Mouse (Mus musculus): ENCODE results near the gene Atf6b.

The Atf6b gene

DNA sequence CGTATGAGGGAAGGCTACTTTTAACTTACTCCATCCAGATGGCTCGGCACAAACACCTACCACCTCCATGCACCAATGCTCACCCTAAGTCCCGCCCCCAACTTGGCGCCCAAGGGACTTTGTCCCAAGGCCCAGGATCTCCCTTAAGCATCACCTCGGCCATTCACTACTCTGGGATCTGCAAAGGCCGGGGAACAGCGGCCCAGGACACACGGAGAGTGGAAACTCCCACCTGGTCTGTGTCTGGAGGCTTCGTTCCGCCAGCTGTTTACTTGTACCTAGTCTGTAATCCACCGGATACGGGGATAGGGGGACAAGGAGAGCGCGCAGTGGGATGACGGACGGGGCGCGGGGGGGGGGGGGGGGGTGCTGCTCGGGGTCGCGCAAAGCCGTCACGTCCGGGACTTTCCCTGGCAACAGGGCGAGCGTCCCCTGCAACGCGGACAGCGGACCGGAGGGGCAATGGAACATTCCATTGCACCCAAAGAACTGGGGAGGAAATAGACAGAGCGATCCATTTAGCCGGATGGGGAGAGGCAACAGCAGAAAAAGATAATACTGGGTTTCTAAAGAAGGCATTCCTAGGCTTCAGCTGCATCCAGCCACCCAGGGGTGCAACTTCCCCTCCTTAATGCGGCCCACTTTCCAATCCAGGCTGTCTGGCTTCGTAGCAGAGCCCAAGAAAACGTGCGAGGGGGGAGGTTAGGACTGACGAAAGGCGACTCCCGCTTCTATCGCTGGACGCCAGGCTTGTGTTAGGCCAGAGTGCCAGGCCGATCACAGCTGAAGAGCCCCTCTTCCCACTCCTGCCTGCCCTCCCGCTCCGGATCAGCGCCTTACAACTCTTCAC, 19.6 kb upstream of the Atf6b start:
- no peak for DNase-seq (ENCODE audit: low spot score)

DNA sequence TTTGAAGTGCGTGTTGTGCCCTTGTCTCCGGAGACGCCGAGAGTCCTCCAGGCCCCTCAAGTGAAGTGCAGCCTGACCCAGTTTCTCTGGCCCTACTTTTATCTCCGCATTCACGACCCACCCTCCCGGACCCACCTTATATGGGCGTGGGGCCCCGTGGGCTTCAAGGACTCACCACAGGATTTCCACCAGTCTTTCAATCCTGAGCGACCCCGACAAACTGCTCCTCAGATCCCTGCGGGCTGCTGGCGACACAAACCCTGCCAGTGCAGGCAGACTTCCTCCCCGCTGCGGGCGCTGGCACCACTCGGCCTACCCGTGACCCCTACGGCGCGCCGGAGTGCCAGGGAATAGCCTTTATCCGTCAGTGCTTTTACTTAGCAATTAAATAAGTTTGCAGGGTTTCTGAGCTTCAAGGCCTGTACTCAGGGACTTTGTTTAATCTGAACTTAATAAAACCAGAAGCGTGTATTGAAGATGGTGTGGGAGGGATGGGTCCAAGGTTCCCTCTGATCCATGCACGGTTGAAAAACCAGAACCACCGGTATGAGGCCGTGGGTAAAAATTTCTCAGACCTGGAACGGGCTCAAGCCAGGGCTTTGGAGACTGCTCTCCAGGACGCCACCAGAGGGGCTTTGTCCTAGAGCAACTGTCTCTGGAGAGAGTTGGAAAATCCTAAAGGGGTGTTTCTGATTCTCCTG, 18.9 kb upstream of the Atf6b start, which contains the start of gene Ppt2:
TSS of gene Ppt2 (minus strand) at position 568 of the 701 bp plus-strand sequence.
- DNase-seq (ENCODE audit: low spot score): no peak

DNA sequence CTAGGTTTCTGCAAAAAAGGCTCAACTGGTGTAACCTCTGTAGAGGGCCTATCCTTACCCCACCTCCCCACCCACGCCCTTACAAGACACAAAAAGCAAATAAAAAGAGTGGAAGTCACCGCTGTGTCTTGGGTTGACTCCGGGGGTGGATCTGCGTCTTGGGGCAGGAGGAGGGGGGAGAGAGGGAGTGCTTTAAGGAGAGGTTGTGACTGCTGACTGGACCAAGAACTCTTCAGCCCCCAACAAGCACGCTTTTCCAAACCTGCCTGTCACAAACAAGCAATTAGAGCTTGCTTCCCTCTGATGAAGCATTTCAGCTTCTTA, 18.3 kb upstream of the Atf6b start:
- no peak for DNase-seq (ENCODE audit: low spot score)

DNA sequence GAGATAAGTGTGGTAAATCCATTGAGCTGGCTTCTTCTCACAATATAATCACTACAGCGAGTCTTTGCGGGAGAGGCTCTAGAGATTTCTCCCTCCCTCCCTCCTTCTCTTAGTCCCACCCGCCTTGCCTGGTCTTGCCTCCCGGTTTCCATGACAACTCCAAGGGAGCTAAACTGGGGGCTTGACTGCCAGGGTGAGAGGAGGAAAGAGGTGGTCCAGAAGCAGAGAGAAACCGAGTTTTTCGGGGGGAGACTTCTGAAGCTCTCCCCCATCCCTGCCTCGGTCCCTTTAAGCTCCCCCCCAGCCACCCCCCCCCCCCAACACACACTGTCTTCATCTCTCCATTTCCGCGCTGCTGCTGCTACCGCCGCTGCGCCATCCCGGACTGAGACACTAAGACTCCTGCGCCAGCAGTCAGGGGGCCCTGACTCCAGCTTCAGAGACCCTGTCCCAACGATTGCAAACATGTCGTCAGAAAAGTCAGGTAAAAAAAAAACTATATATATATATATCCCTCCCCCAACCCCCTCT, 17.7 kb upstream of the Atf6b start, which contains the start of gene Prrt1:
TSS of gene Prrt1 (plus strand) at position 313 of the 531 bp plus-strand sequence.
- no peak for DNase-seq (ENCODE audit: low spot score)

DNA sequence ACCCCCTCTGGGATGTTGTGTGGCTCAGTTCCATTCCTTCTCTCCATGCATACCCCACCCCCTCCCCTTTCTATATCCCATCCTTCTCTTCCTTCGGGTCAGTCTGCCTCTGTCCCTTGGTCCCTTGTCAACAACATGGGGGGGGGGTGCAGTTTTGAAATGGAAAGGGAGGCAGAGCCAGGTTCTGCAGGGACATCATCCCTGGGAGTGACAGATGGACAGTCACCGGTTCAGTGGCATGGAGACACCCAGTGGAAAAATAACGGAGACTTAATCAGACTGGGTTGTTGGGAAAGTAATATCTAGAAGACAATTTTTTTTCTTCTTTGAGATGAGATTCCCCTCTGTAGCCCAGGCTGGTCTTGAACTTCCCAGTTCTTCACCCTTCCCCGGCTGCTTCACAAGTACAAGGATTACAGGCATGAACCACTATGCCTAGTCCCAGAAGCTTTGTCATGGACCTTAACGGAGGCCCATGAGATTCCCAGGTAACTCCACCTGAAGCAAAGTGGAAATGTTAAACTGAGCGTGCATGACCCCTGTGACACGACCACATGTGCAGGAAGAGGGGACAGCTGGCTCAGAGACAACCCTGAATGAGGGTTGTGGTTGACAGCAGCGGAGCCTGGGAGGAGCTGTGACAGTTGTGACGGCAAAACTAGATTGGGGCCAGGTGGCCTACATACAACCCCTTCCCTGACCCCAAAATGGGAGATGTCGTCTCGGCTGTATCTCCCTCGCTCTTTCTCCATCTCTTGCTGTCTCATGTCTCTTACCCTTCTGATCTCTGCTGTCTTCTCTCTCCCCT, 16.9 kb upstream of the Atf6b start:
- DNase-seq (ENCODE audit: low spot score): no peak

DNA sequence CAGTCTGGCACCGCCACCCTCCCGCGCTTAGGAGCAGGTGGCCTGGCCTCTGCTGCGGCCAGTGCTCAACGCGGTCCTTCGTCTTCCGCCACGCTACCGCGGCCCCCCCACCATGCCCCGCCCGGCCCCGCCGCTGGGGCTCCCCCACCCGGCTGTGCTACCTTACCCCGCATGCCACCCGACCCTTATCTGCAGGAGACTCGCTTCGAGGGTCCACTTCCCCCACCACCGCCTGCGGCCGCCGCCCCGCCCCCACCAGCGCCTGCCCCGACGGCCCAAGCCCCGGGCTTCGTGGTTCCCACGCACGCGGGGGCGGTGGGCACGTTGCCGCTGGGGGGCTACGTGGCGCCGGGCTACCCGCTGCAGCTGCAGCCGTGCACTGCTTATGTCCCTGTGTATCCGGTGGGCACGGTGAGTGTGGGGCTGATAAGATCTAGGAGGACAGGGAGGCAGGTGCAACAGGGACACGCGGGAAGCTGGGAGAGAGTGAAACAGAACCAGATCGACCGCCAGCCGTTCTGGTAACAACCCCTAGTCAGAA, 16.1 kb upstream of the Atf6b start:
- DNase-seq (ENCODE audit: low spot score): no peak

DNA sequence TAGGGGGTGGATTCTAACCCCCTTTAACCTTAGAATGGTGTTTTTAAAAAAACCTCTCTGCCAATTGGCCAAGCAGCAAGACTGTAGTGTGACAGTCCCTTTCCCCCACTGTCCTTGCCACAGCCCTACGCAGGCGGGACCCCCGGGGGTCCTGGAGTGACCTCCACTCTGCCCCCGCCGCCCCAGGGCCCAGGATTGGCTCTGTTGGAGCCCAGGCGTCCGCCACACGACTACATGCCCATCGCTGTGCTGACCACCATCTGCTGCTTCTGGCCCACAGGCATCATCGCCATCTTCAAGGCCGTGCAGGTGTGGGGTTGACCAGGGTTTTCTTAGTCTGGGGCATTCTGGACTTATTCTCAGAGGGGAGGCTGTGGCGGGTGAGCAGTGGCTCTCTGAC, 15.3 kb upstream of the Atf6b start:
- no peak for DNase-seq (ENCODE audit: low spot score)

DNA sequence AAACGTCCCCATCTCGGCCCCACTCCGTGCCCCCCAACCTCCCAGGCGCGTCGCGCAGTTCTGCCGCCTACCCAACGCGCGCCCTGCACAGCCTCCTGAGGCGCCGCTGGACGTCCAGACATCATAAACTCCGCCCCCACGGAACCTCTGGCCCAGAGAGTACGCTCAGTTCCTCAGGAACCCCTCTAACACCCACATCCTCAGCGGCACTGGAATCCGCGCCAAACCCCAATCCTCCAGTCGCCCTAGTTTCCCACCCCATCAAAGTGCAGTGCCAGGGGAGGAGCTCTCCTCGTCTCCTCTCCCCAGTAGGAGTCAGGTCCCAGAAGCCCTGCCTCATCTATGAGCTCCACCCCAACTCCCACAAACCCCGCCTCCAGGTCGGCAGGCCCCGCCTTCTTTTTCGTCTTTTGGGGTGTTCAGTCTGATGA, 14.7 kb upstream of the Atf6b start:
- no peak for DNase-seq (ENCODE audit: low spot score)

DNA sequence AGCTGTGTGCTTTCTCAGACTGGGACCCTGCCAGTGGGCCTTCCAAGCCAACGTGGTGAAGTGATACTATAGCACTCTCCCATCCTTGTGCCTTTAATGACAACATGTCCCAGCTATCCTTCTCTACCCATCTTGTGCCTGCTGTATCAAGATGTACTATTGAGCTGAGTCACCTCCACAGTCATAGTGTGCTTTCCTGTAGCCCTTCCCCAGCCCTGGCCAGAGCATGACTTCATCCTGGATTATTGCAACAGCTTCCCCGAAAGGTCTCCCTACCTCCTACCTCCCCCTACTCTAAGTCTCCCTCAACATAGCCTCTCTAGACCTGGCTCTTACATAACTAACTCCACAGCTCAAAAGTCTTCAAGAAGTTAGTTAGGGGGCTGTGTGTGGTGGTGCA, 11.3 kb upstream of the Atf6b start:
- DNase-seq (ENCODE audit: low spot score): no peak

DNA sequence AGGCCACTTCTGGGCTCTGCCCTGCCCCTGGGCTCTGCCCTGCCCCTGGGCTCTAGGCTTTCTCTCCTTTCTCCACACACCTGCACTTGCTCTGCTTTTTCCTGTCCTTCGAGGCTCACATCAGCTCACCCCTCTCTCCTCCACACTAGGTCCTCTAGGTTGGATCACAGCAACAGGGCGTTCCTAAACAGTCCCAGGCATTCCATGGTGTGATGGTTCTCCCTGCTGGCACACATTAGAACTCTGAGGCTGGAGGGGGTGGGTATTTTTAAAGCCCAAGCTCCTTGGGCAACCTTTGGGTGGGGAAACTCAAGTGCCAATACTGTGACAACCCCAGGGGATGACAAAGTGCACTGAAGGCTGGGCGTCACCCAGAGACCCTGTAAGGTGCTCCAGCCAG, 9.5 kb upstream of the Atf6b start:
- no peak for DNase-seq (ENCODE audit: low spot score)

DNA sequence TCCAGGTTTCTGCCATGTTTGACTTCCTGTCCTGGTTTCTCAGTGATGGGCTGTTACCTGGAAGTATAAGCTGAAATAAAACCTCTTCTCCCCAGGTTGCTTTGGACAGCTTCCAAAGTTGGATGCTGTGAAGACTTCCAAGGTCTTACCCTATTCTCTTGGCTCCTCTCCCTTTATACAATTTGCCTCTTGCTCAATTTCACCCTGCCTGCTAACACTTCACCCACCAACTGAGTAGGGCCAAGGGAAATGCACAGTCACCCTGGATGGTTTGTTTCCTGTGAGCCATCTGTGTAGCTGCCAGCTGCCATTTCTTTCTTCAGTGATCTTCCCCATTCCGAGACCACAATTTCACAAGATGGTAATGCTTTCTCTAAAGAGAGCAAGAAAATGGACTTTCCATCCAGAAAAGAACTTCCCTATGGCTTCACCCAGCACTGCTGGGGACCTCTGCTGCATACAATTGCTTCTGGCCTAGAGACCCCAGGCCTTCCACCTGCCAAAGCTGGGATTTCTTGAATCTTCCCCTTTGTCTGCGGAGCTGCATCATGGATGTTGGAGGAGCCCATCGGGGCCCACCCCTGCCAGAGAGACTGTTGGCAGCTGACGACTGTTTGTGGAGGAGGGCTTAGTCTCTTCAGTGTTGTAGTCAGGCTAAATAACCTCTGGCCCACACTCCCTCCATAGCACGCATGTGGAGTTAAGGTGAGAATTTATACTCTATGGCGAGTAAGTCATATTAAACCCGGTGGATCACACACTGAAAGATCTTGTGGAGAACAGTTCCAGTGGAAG, 7.3 kb upstream of the Atf6b start:
- DNase-seq (ENCODE audit: low spot score): no peak

DNA sequence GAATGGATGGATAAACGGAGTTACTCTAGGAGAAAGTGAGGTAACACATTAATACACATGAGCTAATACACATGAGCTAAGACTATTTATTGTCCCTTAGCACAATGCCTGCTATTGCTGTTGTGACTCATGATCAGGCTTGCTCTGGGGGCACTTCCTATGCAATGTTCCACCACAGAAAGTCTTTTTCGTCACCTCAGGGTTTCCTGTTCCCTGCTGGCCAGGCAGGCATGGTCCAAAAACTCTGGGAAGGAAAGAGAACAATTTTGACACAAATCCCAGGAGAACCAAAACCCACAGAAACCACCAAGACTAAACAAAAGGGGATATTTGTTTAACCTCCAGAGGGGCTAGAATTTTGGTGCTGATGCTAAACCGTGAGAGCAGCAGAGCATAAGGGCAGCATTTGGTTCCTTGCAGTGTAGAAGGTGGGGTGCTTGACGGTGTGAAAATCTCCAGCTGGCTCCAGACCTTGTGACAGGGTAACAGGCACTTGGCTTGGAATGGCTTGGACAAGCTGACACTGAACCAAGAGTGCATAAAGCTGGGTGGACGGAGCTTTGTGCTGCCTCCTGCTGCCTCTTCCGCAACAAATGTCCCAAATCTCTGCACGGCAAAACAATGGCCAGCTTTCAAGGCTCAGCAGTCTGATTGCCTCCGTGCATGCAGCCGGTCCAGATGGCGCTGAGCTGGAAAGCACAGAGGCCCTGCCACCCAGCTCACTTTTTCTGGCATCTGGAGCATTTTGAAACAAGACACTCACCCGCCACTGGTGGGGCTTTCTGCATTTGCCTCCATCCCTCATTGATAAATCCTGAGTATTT, 6.0 kb upstream of the Atf6b start:
- no peak for DNase-seq (ENCODE audit: low spot score)

DNA sequence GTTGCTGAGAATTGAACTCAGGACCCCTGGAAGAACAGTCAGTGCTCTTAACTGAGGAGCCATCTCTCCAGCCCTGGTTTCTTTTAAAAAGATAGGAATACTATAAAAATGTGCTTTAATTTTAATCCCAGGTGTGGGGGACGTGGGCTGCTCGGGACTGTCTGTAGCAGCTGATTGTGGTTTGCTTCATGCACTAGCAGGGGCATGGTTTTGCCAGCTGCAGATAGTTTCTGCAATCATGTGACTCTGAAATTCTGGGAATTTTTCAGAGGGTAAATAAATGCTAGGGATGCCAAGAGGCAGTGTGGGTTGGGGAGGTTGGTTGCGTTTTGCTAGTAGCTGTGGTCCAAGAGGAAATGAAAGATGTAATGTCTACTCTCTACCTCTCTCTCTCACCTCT, 5.0 kb upstream of the Atf6b start:
- DNase-seq (ENCODE audit: low spot score): no peak

DNA sequence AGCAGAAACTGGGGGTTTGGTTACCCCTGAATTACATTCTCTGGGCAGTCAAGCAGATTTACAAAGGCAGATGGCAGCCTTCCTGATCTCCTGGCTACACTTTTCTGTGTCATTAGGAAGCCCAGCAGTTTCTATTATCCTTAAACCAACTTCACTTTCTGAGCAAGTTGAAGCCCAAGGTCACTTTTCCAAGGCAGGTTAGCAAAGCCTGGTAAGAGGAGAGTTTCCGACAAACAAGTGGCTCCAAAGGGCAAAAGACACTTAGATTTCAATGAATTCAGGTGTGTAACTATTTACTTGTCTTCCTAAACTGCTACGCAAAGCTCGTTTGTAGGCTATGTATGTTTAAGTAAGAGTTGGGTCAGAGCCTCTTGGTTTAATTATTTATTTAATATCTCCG, 3.6 kb upstream of the Atf6b start:
- DNase-seq (ENCODE audit: low spot score): no peak

DNA sequence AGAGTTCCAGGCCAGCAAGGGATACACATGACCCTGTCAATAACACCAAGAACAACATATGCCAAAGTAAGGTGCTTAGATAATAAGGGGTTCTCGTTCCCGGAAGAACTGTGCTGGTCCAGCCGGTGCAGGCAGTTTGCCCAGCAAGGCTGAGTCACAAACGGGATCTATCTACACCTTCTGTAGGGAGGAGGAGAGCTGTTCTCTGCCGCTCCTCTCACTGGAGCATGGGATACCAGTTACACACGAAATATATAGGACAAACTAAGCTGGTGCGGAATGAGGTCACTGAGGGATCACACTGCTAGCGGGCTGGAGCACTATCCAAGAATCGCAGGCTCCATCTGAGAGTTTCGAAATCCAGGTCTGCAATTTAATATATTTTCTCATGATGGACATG, 3.0 kb upstream of the Atf6b start:
- no peak for DNase-seq (ENCODE audit: low spot score)

DNA sequence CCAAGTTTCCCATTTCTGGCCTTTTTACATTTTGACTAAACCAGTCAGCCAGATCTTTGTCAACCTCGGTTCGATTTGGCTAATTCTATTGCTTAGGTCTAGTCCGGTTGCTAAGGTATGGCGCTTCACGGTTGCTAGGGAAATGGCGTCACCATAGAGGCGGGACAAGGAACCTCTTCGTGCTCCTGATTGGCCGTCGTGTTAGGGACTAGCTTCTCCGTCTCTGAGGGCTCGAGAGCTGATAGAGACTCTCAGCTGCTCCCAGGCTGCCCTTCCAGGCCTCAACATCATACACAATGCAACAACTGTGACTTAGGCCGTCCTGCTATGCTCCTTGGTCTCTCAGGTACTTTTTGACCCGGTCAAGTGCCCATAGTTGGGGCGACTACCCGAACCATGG, 2.3 kb upstream of the Atf6b start, which contains the start of gene Fkbpl:
TSS of gene Fkbpl (plus strand) at position 157 of the 400 bp plus-strand sequence.
- peak; percentile 98 for DNase-seq (ENCODE audit: low spot score)

DNA sequence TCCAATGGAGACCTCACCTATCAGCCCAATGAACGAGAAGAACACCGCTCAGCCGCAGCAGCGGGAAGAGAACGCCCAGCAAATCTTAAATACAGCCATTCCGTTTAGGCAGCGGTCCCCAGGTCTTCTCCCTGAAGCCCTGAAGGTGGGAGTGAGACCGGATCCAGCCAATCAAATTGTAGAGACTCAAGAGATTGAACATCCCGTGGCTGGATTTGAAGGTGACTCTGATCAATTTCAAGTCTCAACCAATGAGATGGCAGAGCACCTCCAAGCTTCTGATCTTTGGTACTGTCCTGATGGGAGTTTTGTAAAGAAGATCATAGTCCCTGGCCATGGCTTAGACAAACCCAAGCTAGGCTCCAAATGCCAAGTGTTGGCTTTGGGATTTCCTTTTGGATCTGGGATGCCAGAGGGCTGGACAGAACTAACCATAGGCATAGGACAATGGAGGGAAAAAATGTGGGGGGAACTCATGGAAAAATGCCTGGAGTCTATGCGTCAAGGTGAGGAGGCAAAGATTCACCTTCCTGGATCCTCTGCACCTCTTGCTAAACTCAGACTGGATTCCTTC, 1.6 kb upstream of the Atf6b start:
- no peak for DNase-seq (ENCODE audit: low spot score)

DNA sequence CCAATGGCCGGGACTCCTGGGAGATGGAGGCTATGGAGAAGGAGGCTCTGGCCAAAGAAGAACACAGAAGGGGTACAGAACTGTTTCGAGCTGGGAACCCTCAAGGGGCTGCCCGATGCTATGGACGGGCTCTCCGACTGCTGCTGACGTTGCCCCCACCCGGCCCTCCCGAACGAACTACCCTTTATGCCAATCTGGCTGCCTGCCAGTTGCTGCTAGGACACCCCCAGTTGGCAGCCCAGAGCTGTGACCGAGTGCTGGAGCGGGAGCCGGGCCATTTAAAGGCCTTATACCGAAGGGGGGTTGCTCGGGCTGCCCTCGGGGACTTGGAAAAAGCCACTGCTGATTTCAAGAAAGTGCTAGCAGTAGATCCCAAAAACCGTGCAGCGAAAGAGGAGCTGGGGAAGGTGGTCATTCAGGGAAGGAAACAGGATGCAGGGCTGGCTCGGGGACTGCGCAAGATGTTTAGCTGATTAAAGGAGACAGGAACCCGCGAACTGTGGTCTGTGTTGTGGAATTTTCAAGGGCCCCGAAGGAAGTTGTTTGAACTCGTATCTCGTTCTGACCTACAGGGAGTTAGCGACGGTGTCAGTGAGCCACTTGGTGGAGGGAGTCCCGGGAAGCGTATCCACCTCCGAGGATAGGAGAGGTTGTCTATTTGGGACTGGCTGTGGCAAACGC, 975 bp upstream of the Atf6b start:
- DNase-seq (ENCODE audit: low spot score): no peak

DNA sequence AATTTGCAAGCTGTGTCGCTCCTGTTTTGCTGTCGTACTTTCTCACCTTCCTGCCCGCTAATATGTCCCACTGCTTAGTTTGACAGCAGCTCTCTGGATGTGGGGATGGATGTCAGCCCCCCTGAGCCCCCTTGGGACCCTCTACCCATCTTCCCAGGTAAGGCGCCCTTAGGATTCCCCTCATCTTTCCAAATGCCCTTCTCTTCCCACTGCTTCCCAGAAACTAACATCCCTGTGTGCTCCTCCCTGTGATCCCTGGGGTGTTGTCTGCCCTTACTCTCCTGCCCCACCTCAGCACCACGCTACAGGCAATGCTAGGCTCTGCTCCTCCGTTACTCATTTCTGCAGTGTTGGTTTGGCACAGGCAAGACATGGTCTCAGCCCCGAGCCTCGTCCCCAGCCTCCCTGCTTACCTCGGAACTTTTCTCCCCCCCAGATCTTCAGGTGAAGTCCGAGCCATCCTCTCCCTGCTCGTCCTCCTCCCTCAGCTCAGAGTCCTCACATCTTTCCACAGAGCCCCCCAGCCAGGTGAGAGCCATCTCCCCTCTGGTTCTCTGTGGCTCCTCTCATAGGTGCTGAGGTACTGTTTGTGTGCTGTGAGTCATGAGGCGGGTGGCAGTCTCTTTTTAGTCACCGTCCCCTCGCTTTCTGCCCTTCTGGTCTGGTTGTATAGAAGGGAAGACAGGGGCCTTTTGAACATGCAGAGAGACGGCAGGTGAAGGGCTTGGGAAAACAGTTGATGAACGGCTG, 1.4 kb downstream of the Atf6b start:
- DNase-seq (ENCODE audit: low spot score): no peak

Data from layer of hippocampus, adult 9-10 months (tissue).